ENCODE assay signal across 6 mouse cellular contexts in genomic region chr4:127833668-127834067, GRCm38 (mm10).
"Had no signal": no experiment of that assay in that cellular context is flagged by ENCODE, and none has a peak within 500 bp of the region (broad histone marks: within the 10 kb centered on the region; RNA-seq: fewer than 3 reads in every experiment).

No protein-coding gene starts in this region.

- DNase-seq: kidney, adult 18-20 months; kidney, postnatal 10 days; kidney, postnatal 4 days; lung, adult 18-20 months; thymus, adult 18-20 months; thymus, postnatal 14 days had no signal
